Mouse (Mus musculus): ENCODE data around the gene Csnk1g2.
"Not testable (repeated sequence)": the region's sequence is repeated elsewhere in the genome, so short reads cannot be mapped to it uniquely, and the experiment has no call there.

GRCm38 (mm10) chr10:80605721-80606120 lies 16.9 kb upstream of the Csnk1g2 start, which contains the start of gene Gm49322:
- not testable (repeated sequence) for TF ChIP-seq POLR2A (IDR thresholded peaks at IDR 0.05; ENCODE audit: borderline replicate concordance, extremely low read depth, low read depth, low read length); CTCF (IDR thresholded peaks at IDR 0.05; ENCODE audit: insufficient read depth, low read length)

Data from lung, adult 2 months (tissue).